In genomic region chr8:123233300-123233699, GRCm38 (mm10) we compare ENCODE assay signal across 21 mouse cellular contexts. TPM values are rescaled to one million over a fixed set of nuclear protein-coding genes. Genes with fewer than 3 reads are reported as not detected.
DNase-seq lines count a peak whose midpoint lies in the region; ATAC-seq and TF ChIP-seq lines count a peak whose summit lies in the region.
"Had no signal": no experiment of that assay in that cellular context is flagged by ENCODE, and none has a peak within 500 bp of the region (broad histone marks: within the 10 kb centered on the region; RNA-seq: fewer than 3 reads in every experiment).

No protein-coding gene starts in this region.

- 46% methylated on average over 11 of the region's 13 CpGs for WGBS in neural tube, embryonic 14.5 days

- H3K36me3 ChIP-seq in neural tube, embryonic 14.5 days (ENCODE audit: control insufficient read depth, insufficient read depth, low read length) = no peaks in the 10 kb centered on the region
- no peaks in the 10 kb centered on the region for H3K36me3 ChIP-seq in myocyte (ENCODE audit: control insufficient read depth, insufficient read depth)

- peak; percentile 39 for TF ChIP-seq POLR2A in myocyte (IDR thresholded peaks at IDR 0.05; ENCODE audit: insufficient read length, low read depth)

- H3K4me2 ChIP-seq in neural tube, embryonic 14.5 days (ENCODE audit: low read depth, low read length) = no peak overlapping the region
- H3K4me2 ChIP-seq in myocyte (ENCODE audit: low read depth) = no peak overlapping the region
- H3K4me2 ChIP-seq: embryonic facial prominence, embryonic 12.5 days; liver, embryonic 11.5 days; stomach, embryonic 15.5 days had no signal

- no peak overlapping the region for H3ac ChIP-seq in myocyte (ENCODE audit: control insufficient read depth, insufficient read length)

- peaks cover 3% of the 10 kb centered on the region; the same call in 1 of the 2 replicates for H3K4me1 ChIP-seq in neural tube, embryonic 14.5 days (ENCODE audit: control insufficient read depth, insufficient read depth, low read length)

- ATAC-seq in neural tube, embryonic 14.5 days (ENCODE audit: low read depth) = peak; percentile 35; the same call in 1 of the 2 replicates
- ATAC-seq: CD4-positive, CD25-positive, alpha-beta regulatory T cell, adult 4 months had no signal

- H3K9ac ChIP-seq in neural tube, embryonic 14.5 days (replicated peaks; ENCODE audit: low read depth, low read length) = no peak overlapping the region
- H3K9ac ChIP-seq: embryonic facial prominence, embryonic 12.5 days; stomach, embryonic 15.5 days had no signal

- DNase-seq in cerebellum, postnatal 10 days = peak; percentile 54 to 65
- DNase-seq in cerebellum, adult 11-12 months = no peak
- DNase-seq in layer of hippocampus, adult 11-12 months (ENCODE audit: low spot score) = peak; percentile 36
- DNase-seq in layer of hippocampus, adult 9-10 months (ENCODE audit: low spot score) = no peak
- DNase-seq in neural tube, embryonic 10.5 days (ENCODE audit: extremely low spot score, low spot score) = no peak
- DNase-seq in urinary bladder, postnatal 25 days (ENCODE audit: low spot score) = no peak
- DNase-seq: adrenal gland, adult 2 months; cerebellum, postnatal 36 days; gastrocnemius, postnatal 25 days; heart, postnatal 10 days; kidney, adult 8-10 months; kidney, postnatal 36 days; lung, adult 2 months; lung, postnatal 36 days had no signal

- H3K27me3 ChIP-seq in neural tube, embryonic 14.5 days (ENCODE audit: control insufficient read depth, insufficient read depth, low read length) = no peaks in the 10 kb centered on the region
- no peaks in the 10 kb centered on the region for H3K27me3 ChIP-seq in myocyte (ENCODE audit: control insufficient read depth, insufficient read depth, insufficient read length)

- no peak overlapping the region for H3K27ac ChIP-seq in neural tube, embryonic 14.5 days (ENCODE audit: low read depth, low read length)
- H3K27ac ChIP-seq: embryonic facial prominence, embryonic 12.5 days; forebrain, embryonic 10.5 days; stomach, embryonic 15.5 days had no signal

- H3K9me3 ChIP-seq in neural tube, embryonic 14.5 days (ENCODE audit: control insufficient read depth, low read length) = no peaks in the 10 kb centered on the region
- H3K9me3 ChIP-seq: embryonic facial prominence, embryonic 12.5 days; forebrain, embryonic 10.5 days; stomach, embryonic 15.5 days had no signal

- H3K4me3 ChIP-seq in neural tube, embryonic 14.5 days (ENCODE audit: low read depth, low read length) = no peak overlapping the region
- no peak overlapping the region for H3K4me3 ChIP-seq in myocyte
- H3K4me3 ChIP-seq: embryonic facial prominence, embryonic 12.5 days; forebrain, embryonic 10.5 days; stomach, embryonic 15.5 days had no signal

- H3K79me2 ChIP-seq in myocyte (ENCODE audit: control insufficient read depth, insufficient read depth) = no peaks in the 10 kb centered on the region

TF ChIP-seq in myocyte, 11 proteins besides CTCF, POLR2A, EP300 and RAD21:
- TF ChIP-seq REST (IDR thresholded peaks at IDR 0.05; ENCODE audit: insufficient read depth, insufficient read length) = no peak
- TF ChIP-seq SRF (IDR thresholded peaks at IDR 0.05; ENCODE audit: control insufficient read depth, insufficient read length, low read depth) = no peak
- no peak for TF ChIP-seq USF1 (IDR thresholded peaks at IDR 0.05; ENCODE audit: low read depth)
- TF ChIP-seq CEBPB (IDR thresholded peaks at IDR 0.05; ENCODE audit: insufficient read depth, poor library complexity, severe bottlenecking) = no peak
- TF ChIP-seq POLR2AphosphoS2 (IDR thresholded peaks at IDR 0.05; ENCODE audit: insufficient read length, low read depth) = peak; percentile 91
- TF ChIP-seq MYOG (IDR thresholded peaks at IDR 0.05; ENCODE audit: control insufficient read depth in 1 of 3, insufficient read depth in 1 of 3, insufficient read length in 2 of 3, low read depth in 2 of 3) = peak in 2 of 3 experiments; percentile 95 to 97
- TF ChIP-seq TCF3 (IDR thresholded peaks at IDR 0.05; ENCODE audit: insufficient read length, low read depth) = peak; percentile 71
- TF ChIP-seq MAX (IDR thresholded peaks at IDR 0.05; ENCODE audit: low read depth) = no peak
- peak in 2 of 3 experiments; percentile 93 for TF ChIP-seq MYOD1 (IDR thresholded peaks at IDR 0.05; ENCODE audit: control insufficient read depth in 1 of 3, insufficient read length in 2 of 3, low read depth in 2 of 3)
- TF ChIP-seq TCF12 (IDR thresholded peaks at IDR 0.05; ENCODE audit: insufficient read depth, poor library complexity, severe bottlenecking) = no peak
- TF ChIP-seq E2F4 (IDR thresholded peaks at IDR 0.05; ENCODE audit: insufficient read depth) = no peak

RNA-seq across cellular contexts. Expression of gene Spata2l, which starts 2.7 kb away (rescaled TPM):
- 7.0 and 7.3 TPM in 2 replicates for polyA plus RNA-seq in neural tube, embryonic 14.5 days (2014; fragmentation: Nextera tagmentation; extraction: Ambion mirVana)
- 1.1 TPM for polyA plus RNA-seq in myocyte (2012; fragmentation: generic; extraction: Trizol)

RNA-seq across cellular contexts. Expression of gene Cdk10, which starts 8.7 kb away (rescaled TPM):
- polyA plus RNA-seq in neural tube, embryonic 14.5 days (2014; fragmentation: Nextera tagmentation; extraction: Ambion mirVana) = 43.6 and 45.2 TPM in 2 replicates
- 31.0 TPM for polyA plus RNA-seq in myocyte (2012; fragmentation: generic; extraction: Trizol)

RNA-seq across cellular contexts. Expression of gene Spata33, which starts 20.7 kb away (rescaled TPM):
- 6.0 and 6.5 TPM in 2 replicates for polyA plus RNA-seq in neural tube, embryonic 14.5 days (2014; fragmentation: Nextera tagmentation; extraction: Ambion mirVana)
- polyA plus RNA-seq in myocyte (2012; fragmentation: generic; extraction: Trizol) = 2.5 TPM
- polyA plus RNA-seq: CD4-positive, CD25-positive, alpha-beta regulatory T cell, adult 4 months had no signal

RNA-seq across cellular contexts. Expression of gene Zfp276, which starts 20.7 kb away (rescaled TPM):
- 17.1 and 18.6 TPM in 2 replicates for polyA plus RNA-seq in neural tube, embryonic 14.5 days (2014; fragmentation: Nextera tagmentation; extraction: Ambion mirVana)
- 12.1 TPM for polyA plus RNA-seq in myocyte (2012; fragmentation: generic; extraction: Trizol)

RNA-seq across cellular contexts. Expression of gene Chmp1a, which starts 20.7 kb away (rescaled TPM):
- 123 and 147 TPM in 2 replicates for polyA plus RNA-seq in neural tube, embryonic 14.5 days (2014; fragmentation: Nextera tagmentation; extraction: Ambion mirVana)
- polyA plus RNA-seq in myocyte (2012; fragmentation: generic; extraction: Trizol) = 114 TPM

Comparison
In these comparisons a context has a peak if more than half of its experiments do, and no peak if none do; other contexts are left out.
1. DNase-seq: peak in cerebellum, postnatal 10 days (2 of 2) and layer of hippocampus, adult 11-12 months (single experiment); none in cerebellum, adult 11-12 months (single experiment), layer of hippocampus, adult 9-10 months (single experiment), neural tube, embryonic 10.5 days (single experiment) and urinary bladder, postnatal 25 days (single experiment).